Mouse (Mus musculus): Measurements from ENCODE around the gene Dtnb.

DNA sequence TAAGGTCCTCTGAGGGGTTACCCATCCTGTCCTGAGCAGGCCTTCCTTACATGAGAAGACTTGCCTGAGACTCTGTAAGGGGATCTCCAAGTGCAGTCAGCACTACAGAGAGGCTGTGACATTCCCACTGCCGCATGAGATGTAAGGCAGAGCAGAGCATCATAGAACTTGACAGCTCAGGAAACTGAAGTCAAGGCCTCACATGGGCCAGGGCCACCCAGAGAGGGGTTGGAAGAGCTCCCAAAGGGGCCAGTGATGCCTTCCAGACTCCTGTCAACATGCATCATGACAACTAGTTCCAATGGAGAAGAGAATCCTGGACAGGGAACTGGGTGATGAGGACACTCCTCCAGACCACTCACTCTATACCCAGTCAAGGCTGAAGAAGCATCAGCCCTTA, 215.4 kb downstream of the Dtnb start:
- no peak for TF ChIP-seq CTCF (IDR thresholded peaks at IDR 0.05; ENCODE audit: low read depth)
- no peak for TF ChIP-seq EP300 (IDR thresholded peaks at IDR 0.05; ENCODE audit: low read depth)

Data from liver, embryonic 14.5 days (tissue).